Mouse (Mus musculus): ENCODE data around the gene Olfr1157. TPM values are rescaled to one million over a fixed set of nuclear protein-coding genes. Genes with fewer than 3 reads are reported as not detected.

Gene Olfr1157
- not detected in 2 replicates for polyA plus RNA-seq (2014; fragmentation: Nextera tagmentation; extraction: Ambion mirVana)

DNA sequence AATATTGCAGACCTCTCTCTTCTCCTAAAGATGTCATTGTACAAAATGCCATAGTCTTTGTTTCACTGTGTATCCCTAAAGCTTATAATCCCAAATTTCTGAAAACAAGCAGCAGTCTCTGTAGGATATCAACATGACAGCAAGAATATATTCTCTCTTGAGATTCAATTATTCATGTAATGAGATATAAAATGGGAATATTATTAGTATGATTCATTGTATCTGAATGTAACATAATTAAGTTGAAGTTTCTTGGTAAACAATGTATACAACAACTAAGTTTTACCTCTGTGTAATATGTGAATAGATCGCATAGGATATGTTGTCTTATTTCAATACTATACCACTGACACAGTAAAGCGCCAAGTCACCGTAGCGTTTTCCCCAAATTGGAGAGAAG lies at the start of gene Olfr1157:
Gene Olfr1157 (minus strand): TSS at position 101 of the 400 bp plus-strand sequence.
- Histone ChIP-seq H3K27ac (ENCODE audit: low read length) (no peak within 1 kb of the TSS), H3K9ac (replicated peaks; ENCODE audit: low read depth, low read length) (no peak within 1 kb of the TSS), H3K36me3 (ENCODE audit: control insufficient read depth, insufficient read depth, low read length) (no peaks in the 10 kb centered on the region), H3K9me3 (ENCODE audit: control insufficient read depth, low read depth, low read length) (no peaks in the 10 kb centered on the region), H3K4me1 (ENCODE audit: control insufficient read depth, insufficient read depth, low read length) (no peaks in the 10 kb centered on the region), H3K4me3 (ENCODE audit: low read depth, low read length) (no peak within 1 kb of the TSS), H3K4me2 (replicated peaks; ENCODE audit: low read depth, low read length) (no peak within 1 kb of the TSS), H3K27me3 (ENCODE audit: control insufficient read depth, insufficient read depth, low read length) (no peaks in the 10 kb centered on the region)
- 95% methylated on average over 4 of the region's 4 CpGs for WGBS
- no peak for ATAC-seq (ENCODE audit: insufficient number of reproducible peaks, insufficient read depth, low FRiP score, low read depth)

DNA sequence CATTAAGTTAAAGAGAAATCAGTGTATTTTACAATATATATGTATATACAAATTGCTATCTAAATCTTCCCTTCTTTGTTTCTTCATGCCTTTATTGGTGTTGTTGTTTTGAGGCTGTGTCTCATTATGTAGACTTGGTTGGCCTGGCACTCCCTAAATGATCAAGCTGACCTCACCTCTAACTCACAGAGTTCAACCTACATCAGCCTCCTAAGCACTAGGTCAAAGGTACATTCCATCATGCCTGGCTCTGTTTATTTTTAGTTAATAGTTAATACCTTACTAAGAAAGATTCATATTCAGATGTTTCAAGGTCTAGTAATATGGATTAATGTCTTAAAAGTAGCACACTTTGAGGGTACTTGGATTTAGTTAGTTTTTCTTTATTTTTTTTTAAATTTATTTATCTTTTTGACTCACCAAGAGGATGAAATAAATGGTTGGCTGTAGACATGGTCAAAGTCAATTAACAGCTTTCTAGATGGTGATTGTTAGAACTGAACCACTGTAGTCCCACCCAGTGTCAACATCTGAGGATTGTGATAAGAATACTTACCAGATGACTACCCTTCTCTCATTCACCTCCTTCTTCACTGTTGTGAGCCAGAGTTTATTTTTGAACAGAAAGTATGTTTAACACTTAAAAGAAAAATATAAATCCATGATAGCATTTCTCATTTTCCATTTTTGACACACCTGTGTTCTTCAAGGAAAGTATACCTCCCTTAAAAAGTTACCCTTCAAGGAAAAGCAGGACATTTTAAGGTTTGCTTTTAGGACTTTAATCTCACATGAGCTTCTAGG lies 39.6 kb upstream of the Olfr1157 start, which contains the start of gene Olfr1160:
Gene Olfr1160 (minus strand): TSS at position 754 of the 804 bp plus-strand sequence.
- Histone ChIP-seq H3K27me3 (ENCODE audit: control insufficient read depth, insufficient read depth, low read length) (no peaks in the 10 kb centered on the region), H3K4me1 (ENCODE audit: control insufficient read depth, insufficient read depth, low read length) (no peaks in the 10 kb centered on the region), H3K9me3 (ENCODE audit: control insufficient read depth, low read depth, low read length) (no peaks in the 10 kb centered on the region), H3K36me3 (ENCODE audit: control insufficient read depth, insufficient read depth, low read length) (no peaks in the 10 kb centered on the region), H3K27ac (ENCODE audit: low read length) (no peak within 1 kb of the TSS), H3K4me2 (replicated peaks; ENCODE audit: low read depth, low read length) (no peak within 1 kb of the TSS), H3K4me3 (ENCODE audit: low read depth, low read length) (no peak within 1 kb of the TSS), H3K9ac (replicated peaks; ENCODE audit: low read depth, low read length) (no peak within 1 kb of the TSS)
- peak; percentile 84 for ATAC-seq (ENCODE audit: insufficient number of reproducible peaks, insufficient read depth, low FRiP score, low read depth)

DNA sequence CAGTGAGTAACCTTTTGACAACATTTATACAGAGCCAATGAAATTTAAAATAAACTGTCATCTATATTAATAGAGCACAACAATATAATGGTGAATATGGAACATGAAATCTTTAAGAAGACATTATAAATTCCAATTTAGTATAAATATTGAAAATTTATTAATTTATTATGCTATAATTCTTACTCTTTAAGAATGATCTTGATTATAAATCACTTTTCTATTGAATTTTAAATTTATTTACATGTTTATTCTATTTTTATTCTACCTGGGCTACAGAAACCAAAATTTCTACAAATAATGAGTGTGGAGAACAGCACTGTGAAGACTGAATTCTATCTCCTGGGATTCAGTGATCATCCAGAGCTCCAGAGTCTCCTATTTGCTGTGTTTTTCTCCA lies 21.7 kb upstream of the Olfr1157 start, which contains the start of gene Olfr1158:
Gene Olfr1158 (plus strand): TSS at position 301 of the 400 bp plus-strand sequence.
- no peak within 1 kb of the TSS for H3K27ac ChIP-seq (ENCODE audit: low read length)
- H3K9me3 ChIP-seq (ENCODE audit: control insufficient read depth, low read depth, low read length) = no peaks in the 10 kb centered on the region
- no peak for ATAC-seq (ENCODE audit: insufficient number of reproducible peaks, insufficient read depth, low FRiP score, low read depth)
- H3K4me1 ChIP-seq (ENCODE audit: control insufficient read depth, insufficient read depth, low read length) = no peaks in the 10 kb centered on the region
- no peak within 1 kb of the TSS for H3K4me3 ChIP-seq (ENCODE audit: low read depth, low read length)
- no peaks in the 10 kb centered on the region for H3K27me3 ChIP-seq (ENCODE audit: control insufficient read depth, insufficient read depth, low read length)
- no peak within 1 kb of the TSS for H3K4me2 ChIP-seq (replicated peaks; ENCODE audit: low read depth, low read length)
- no peak within 1 kb of the TSS for H3K9ac ChIP-seq (replicated peaks; ENCODE audit: low read depth, low read length)
- H3K36me3 ChIP-seq (ENCODE audit: control insufficient read depth, insufficient read depth, low read length) = no peaks in the 10 kb centered on the region

DNA sequence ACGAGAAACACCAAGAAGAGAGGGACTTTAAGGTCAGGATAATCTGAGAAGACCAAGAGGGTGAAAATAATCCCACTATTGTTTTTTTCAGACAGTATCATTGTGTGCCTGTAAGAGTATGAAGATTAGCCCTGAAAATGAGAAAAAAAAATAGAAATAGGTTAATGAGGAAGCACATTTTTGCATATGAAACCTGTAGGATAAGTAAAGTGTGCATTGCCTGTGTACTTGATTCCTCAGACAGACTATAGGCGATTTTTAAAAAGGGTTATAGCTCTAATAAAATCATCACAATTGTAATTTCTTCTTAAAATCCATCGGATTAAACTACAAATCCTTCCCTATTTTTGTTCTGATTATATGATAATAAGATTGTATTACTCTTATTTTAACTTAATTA lies 6.5 kb upstream of the Olfr1157 start, which contains the start of gene Olfr74:
Gene Olfr74 (minus strand): TSS at position 101 of the 400 bp plus-strand sequence.
- Histone ChIP-seq H3K27ac (ENCODE audit: low read length) (no peak within 1 kb of the TSS), H3K27me3 (ENCODE audit: control insufficient read depth, insufficient read depth, low read length) (no peaks in the 10 kb centered on the region), H3K4me1 (ENCODE audit: control insufficient read depth, insufficient read depth, low read length) (no peaks in the 10 kb centered on the region), H3K9ac (replicated peaks; ENCODE audit: low read depth, low read length) (no peak within 1 kb of the TSS), H3K36me3 (ENCODE audit: control insufficient read depth, insufficient read depth, low read length) (no peaks in the 10 kb centered on the region), H3K9me3 (ENCODE audit: control insufficient read depth, low read depth, low read length) (no peaks in the 10 kb centered on the region), H3K4me3 (ENCODE audit: low read depth, low read length) (no peak within 1 kb of the TSS), H3K4me2 (replicated peaks; ENCODE audit: low read depth, low read length) (no peak within 1 kb of the TSS)
- no peak for ATAC-seq (ENCODE audit: insufficient number of reproducible peaks, insufficient read depth, low FRiP score, low read depth)
- WGBS = 71% methylated on average over 3 of the region's 3 CpGs

DNA sequence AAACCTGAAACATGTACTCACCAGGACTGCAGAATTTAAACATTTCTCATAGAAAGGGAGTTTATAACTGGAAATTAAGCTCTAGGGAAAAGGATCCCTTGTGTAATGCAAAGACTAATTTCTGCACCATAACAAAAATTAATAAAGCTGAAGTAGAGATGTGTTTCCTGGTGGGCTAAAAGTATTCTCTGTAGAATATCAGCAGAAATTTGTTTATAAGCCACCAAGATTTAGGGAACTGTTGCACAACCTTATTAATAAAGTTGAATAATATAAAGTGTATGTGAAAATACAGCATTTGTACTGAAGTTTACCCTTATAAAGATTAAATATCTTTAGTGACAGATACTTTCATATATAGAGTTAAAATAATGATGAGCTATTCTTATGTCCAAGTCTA lies 15.1 kb downstream of the Olfr1157 start, which contains the start of gene Olfr1156:
Gene Olfr1156 (minus strand): TSS at position 101 of the 400 bp plus-strand sequence.
- Histone ChIP-seq H3K27ac (ENCODE audit: low read length) (no peak within 1 kb of the TSS), H3K9me3 (ENCODE audit: control insufficient read depth, low read depth, low read length) (no peaks in the 10 kb centered on the region), H3K4me3 (ENCODE audit: low read depth, low read length) (no peak within 1 kb of the TSS), H3K9ac (replicated peaks; ENCODE audit: low read depth, low read length) (no peak within 1 kb of the TSS), H3K27me3 (ENCODE audit: control insufficient read depth, insufficient read depth, low read length) (no peaks in the 10 kb centered on the region), H3K4me2 (replicated peaks; ENCODE audit: low read depth, low read length) (no peak within 1 kb of the TSS), H3K4me1 (ENCODE audit: control insufficient read depth, insufficient read depth, low read length) (no peaks in the 10 kb centered on the region), H3K36me3 (ENCODE audit: control insufficient read depth, insufficient read depth, low read length) (no peaks in the 10 kb centered on the region)
- no peak for ATAC-seq (ENCODE audit: insufficient number of reproducible peaks, insufficient read depth, low FRiP score, low read depth)

DNA sequence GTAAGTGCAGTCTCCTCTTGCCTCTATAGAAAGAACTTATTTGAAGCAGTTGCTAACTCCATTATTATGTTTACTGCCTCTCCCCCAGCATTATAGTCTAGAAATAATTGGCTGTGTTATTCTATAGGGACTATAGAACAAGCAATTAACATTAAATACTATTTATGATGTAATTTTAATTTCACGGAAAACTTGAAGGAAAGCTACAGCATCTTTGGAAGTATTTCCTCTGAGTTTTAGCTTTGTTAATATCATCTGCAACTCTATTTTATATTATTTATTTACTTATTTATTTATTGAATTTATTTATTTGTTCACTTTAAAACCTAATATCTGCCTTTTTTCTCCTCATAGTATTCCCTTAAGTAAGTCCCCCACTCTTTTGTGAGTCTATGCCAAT lies 23.1 kb downstream of the Olfr1157 start, which contains the start of gene Olfr1155:
Gene Olfr1155 (minus strand): TSS at position 101 of the 400 bp plus-strand sequence.
- Histone ChIP-seq H3K4me3 (ENCODE audit: low read depth, low read length) (no peak within 1 kb of the TSS), H3K27me3 (ENCODE audit: control insufficient read depth, insufficient read depth, low read length) (no peaks in the 10 kb centered on the region), H3K4me1 (ENCODE audit: control insufficient read depth, insufficient read depth, low read length) (no peaks in the 10 kb centered on the region), H3K4me2 (replicated peaks; ENCODE audit: low read depth, low read length) (no peak within 1 kb of the TSS), H3K36me3 (ENCODE audit: control insufficient read depth, insufficient read depth, low read length) (no peaks in the 10 kb centered on the region), H3K27ac (ENCODE audit: low read length) (no peak within 1 kb of the TSS), H3K9ac (replicated peaks; ENCODE audit: low read depth, low read length) (no peak within 1 kb of the TSS), H3K9me3 (ENCODE audit: control insufficient read depth, low read depth, low read length) (no peaks in the 10 kb centered on the region)
- ATAC-seq (ENCODE audit: insufficient number of reproducible peaks, insufficient read depth, low FRiP score, low read depth) = no peak
- 98% methylated on average over 1 of the region's 1 CpGs for WGBS

Other genes with a start within 250 kb of the Olfr1157 start
- gene Olfr1138, start 228.3 kb downstream of the Olfr1157 start, polyA plus RNA-seq (2014; fragmentation: Nextera tagmentation; extraction: Ambion mirVana) = not detected in 2 replicates
- not detected in 2 replicates for gene Olfr1140, start 224.5 kb downstream of the Olfr1157 start, polyA plus RNA-seq (2014; fragmentation: Nextera tagmentation; extraction: Ambion mirVana)
- gene Olfr1141, start 214.3 kb downstream of the Olfr1157 start, polyA plus RNA-seq (2014; fragmentation: Nextera tagmentation; extraction: Ambion mirVana) = not detected in 2 replicates
- not detected in 2 replicates for gene Olfr152, start 188.8 kb downstream of the Olfr1157 start, polyA plus RNA-seq (2014; fragmentation: Nextera tagmentation; extraction: Ambion mirVana)
- gene Olfr1143, start 167.7 kb downstream of the Olfr1157 start, polyA plus RNA-seq (2014; fragmentation: Nextera tagmentation; extraction: Ambion mirVana) = not detected in 2 replicates
- gene Olfr1145, start 158.5 kb downstream of the Olfr1157 start, polyA plus RNA-seq (2014; fragmentation: Nextera tagmentation; extraction: Ambion mirVana) = not detected in 2 replicates
- gene Olfr1148, start 137.8 kb downstream of the Olfr1157 start, polyA plus RNA-seq (2014; fragmentation: Nextera tagmentation; extraction: Ambion mirVana) = not detected in 2 replicates
- gene Olfr1150-ps1, start 124.3 kb downstream of the Olfr1157 start, polyA plus RNA-seq (2014; fragmentation: Nextera tagmentation; extraction: Ambion mirVana) = not detected in 2 replicates
- gene Olfr1151, start 112.4 kb downstream of the Olfr1157 start, polyA plus RNA-seq (2014; fragmentation: Nextera tagmentation; extraction: Ambion mirVana) = not detected in 2 replicates
- 0.06 TPM in 1 of 2 replicates, not detected in the other for gene Olfr1152, start 101.8 kb downstream of the Olfr1157 start, polyA plus RNA-seq (2014; fragmentation: Nextera tagmentation; extraction: Ambion mirVana)
- not detected in 2 replicates for gene Olfr1153, start 73.3 kb downstream of the Olfr1157 start, polyA plus RNA-seq (2014; fragmentation: Nextera tagmentation; extraction: Ambion mirVana)
- gene Olfr1154, start 63.1 kb downstream of the Olfr1157 start, polyA plus RNA-seq (2014; fragmentation: Nextera tagmentation; extraction: Ambion mirVana) = not detected in 2 replicates
- not detected in 2 replicates for gene Olfr1155, start 23.2 kb downstream of the Olfr1157 start, polyA plus RNA-seq (2014; fragmentation: Nextera tagmentation; extraction: Ambion mirVana)
- gene Olfr1156, start 15.2 kb downstream of the Olfr1157 start, polyA plus RNA-seq (2014; fragmentation: Nextera tagmentation; extraction: Ambion mirVana) = not detected in 2 replicates
- gene Olfr74, start 6.4 kb upstream of the Olfr1157 start, polyA plus RNA-seq (2014; fragmentation: Nextera tagmentation; extraction: Ambion mirVana) = not detected in 2 replicates
- not detected in 2 replicates for gene Olfr1158, start 21.8 kb upstream of the Olfr1157 start, polyA plus RNA-seq (2014; fragmentation: Nextera tagmentation; extraction: Ambion mirVana)
- not detected in 2 replicates for gene Olfr1160, start 40.0 kb upstream of the Olfr1157 start, polyA plus RNA-seq (2014; fragmentation: Nextera tagmentation; extraction: Ambion mirVana)
- gene Olfr1161, start 54.5 kb upstream of the Olfr1157 start, polyA plus RNA-seq (2014; fragmentation: Nextera tagmentation; extraction: Ambion mirVana) = not detected in 2 replicates
- not detected in 2 replicates for gene Olfr73, start 69.4 kb upstream of the Olfr1157 start, polyA plus RNA-seq (2014; fragmentation: Nextera tagmentation; extraction: Ambion mirVana)
- not detected in 2 replicates for gene Olfr1162, start 82.8 kb upstream of the Olfr1157 start, polyA plus RNA-seq (2014; fragmentation: Nextera tagmentation; extraction: Ambion mirVana)
- not detected in 2 replicates for gene Olfr1163, start 103.5 kb upstream of the Olfr1157 start, polyA plus RNA-seq (2014; fragmentation: Nextera tagmentation; extraction: Ambion mirVana)
- not detected in 2 replicates for gene Olfr1164, start 125.7 kb upstream of the Olfr1157 start, polyA plus RNA-seq (2014; fragmentation: Nextera tagmentation; extraction: Ambion mirVana)
- gene Olfr1166, start 160.0 kb upstream of the Olfr1157 start, polyA plus RNA-seq (2014; fragmentation: Nextera tagmentation; extraction: Ambion mirVana) = not detected in 2 replicates
- not detected in 2 replicates for gene Olfr1167, start 186.9 kb upstream of the Olfr1157 start, polyA plus RNA-seq (2014; fragmentation: Nextera tagmentation; extraction: Ambion mirVana)
- gene Olfr1168, start 213.6 kb upstream of the Olfr1157 start, polyA plus RNA-seq (2014; fragmentation: Nextera tagmentation; extraction: Ambion mirVana) = not detected in 2 replicates